Mouse (Mus musculus) kidney, adult 2 months (tissue): ENCODE data around the gene Macrod2.

Experiments used
- CTCF ChIP-seq: fragments of 200-500 bp; conservative IDR thresholded peaks from 2 replicates; pipeline ENCODE4 v1.5.1; 2011; ENCODE audit warnings: low read depth, mild to moderate bottlenecking, control low read depth, low read length, moderate library complexity, mixed read lengths; ENCODE audit not compliant: insufficient read depth, insufficient read length
- POLR2A ChIP-seq: fragments of 200-500 bp; IDR thresholded peaks from one replicate; pipeline ENCODE4 v1.6.1; 2011; ENCODE audit warnings: low read depth, low read length, control low read depth

DNA sequence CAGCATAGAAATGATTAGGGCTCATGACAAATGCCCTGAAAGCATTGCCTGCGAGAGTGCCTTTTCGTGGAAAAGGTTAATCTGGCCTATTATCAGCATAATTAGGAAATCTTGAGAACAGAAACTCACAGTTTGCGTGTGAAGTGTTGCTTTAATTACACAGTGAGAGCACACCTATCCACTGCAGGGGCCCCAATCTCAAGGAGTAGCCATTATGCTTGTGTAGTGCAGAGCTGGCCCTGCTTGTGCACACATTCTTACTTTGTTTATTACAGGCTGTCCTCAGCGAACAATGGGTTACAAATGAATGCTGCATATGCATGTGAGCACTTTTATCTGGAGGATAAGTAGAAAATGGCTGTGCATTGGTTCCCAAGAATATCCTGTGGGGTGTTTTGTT, 308.3 kb downstream of the Macrod2 start:
- TF ChIP-seq CTCF (no peak), POLR2A (no peak)
